Mouse (Mus musculus): ENCODE data around the gene Plpp2. TPM values are rescaled to one million over a fixed set of nuclear protein-coding genes. Genes with fewer than 3 reads are reported as not detected.
A peak's percentile ranks its signal among the peaks of the same experiment; 100 is the strongest.

Plpp2 gene
- polyA plus RNA-seq, 1 experiment, result 68.7 TPM

GRCm38 (mm10) chr10:79539701-79540495, 6.3 kb upstream of the Plpp2 start:
- H3K36me3 ChIP-seq (ENCODE audit: control insufficient read depth, insufficient read depth), result no peaks in the 10 kb centered on the region

GRCm38 (mm10) chr10:79538873-79539272, 5.3 kb upstream of the Plpp2 start:
- H3K27me3 ChIP-seq (ENCODE audit: control insufficient read depth, insufficient read depth, insufficient read length), result no peaks in the 10 kb centered on the region
- H3ac ChIP-seq (ENCODE audit: control insufficient read depth, insufficient read length), result no peak overlapping the region
- no peaks in the 10 kb centered on the region for H3K36me3 ChIP-seq (ENCODE audit: control insufficient read depth, insufficient read depth)
- no peak for TF ChIP-seq MYOD1 (IDR thresholded peaks at IDR 0.05; ENCODE audit: control insufficient read depth in 1 of 3, insufficient read length in 2 of 3, low read depth in 2 of 3)
- no peak for TF ChIP-seq E2F4 (IDR thresholded peaks at IDR 0.05; ENCODE audit: insufficient read depth)
- no peak for TF ChIP-seq MAX (IDR thresholded peaks at IDR 0.05; ENCODE audit: low read depth)
- no peak for TF ChIP-seq REST (IDR thresholded peaks at IDR 0.05; ENCODE audit: insufficient read depth, insufficient read length)
- TF ChIP-seq CEBPB (IDR thresholded peaks at IDR 0.05; ENCODE audit: insufficient read depth, poor library complexity, severe bottlenecking), result no peak
- no peak for TF ChIP-seq POLR2A (IDR thresholded peaks at IDR 0.05; ENCODE audit: insufficient read length, low read depth)
- TF ChIP-seq TCF3 (IDR thresholded peaks at IDR 0.05; ENCODE audit: insufficient read length, low read depth), result no peak
- no peak overlapping the region for H3K4me2 ChIP-seq (ENCODE audit: low read depth)
- H3K79me2 ChIP-seq (ENCODE audit: control insufficient read depth, insufficient read depth), result no peaks in the 10 kb centered on the region
- H3K4me3 ChIP-seq, result no peak overlapping the region

More at GRCm38 (mm10) chr10:79539701-79540495, 6.3 kb upstream of the Plpp2 start:
- no peak overlapping the region for H3K4me3 ChIP-seq
- H3K4me2 ChIP-seq (ENCODE audit: low read depth), result no peak overlapping the region
- TF ChIP-seq TCF3 (IDR thresholded peaks at IDR 0.05; ENCODE audit: insufficient read length, low read depth) (no peak), MYOD1 (IDR thresholded peaks at IDR 0.05; ENCODE audit: control insufficient read depth in 1 of 3, insufficient read length in 2 of 3, low read depth in 2 of 3) (no peak), POLR2AphosphoS2 (IDR thresholded peaks at IDR 0.05; ENCODE audit: insufficient read length, low read depth) (no peak), MAX (IDR thresholded peaks at IDR 0.05; ENCODE audit: low read depth) (no peak), USF1 (IDR thresholded peaks at IDR 0.05; ENCODE audit: low read depth) (no peak), E2F4 (IDR thresholded peaks at IDR 0.05; ENCODE audit: insufficient read depth) (no peak), CEBPB (IDR thresholded peaks at IDR 0.05; ENCODE audit: insufficient read depth, poor library complexity, severe bottlenecking) (no peak), POLR2A (IDR thresholded peaks at IDR 0.05; ENCODE audit: insufficient read length, low read depth) (no peak)
- H3K79me2 ChIP-seq (ENCODE audit: control insufficient read depth, insufficient read depth), result no peaks in the 10 kb centered on the region
- no peaks in the 10 kb centered on the region for H3K27me3 ChIP-seq (ENCODE audit: control insufficient read depth, insufficient read depth, insufficient read length)
- H3ac ChIP-seq (ENCODE audit: control insufficient read depth, insufficient read length), result no peak overlapping the region

GRCm38 (mm10) chr10:79538323-79538722, 4.7 kb upstream of the Plpp2 start:
- no peak for TF ChIP-seq POLR2A (IDR thresholded peaks at IDR 0.05; ENCODE audit: insufficient read length, low read depth)
- no peak for TF ChIP-seq E2F4 (IDR thresholded peaks at IDR 0.05; ENCODE audit: insufficient read depth)
- no peak for TF ChIP-seq MAX (IDR thresholded peaks at IDR 0.05; ENCODE audit: low read depth)
- no peak for TF ChIP-seq MYOG (IDR thresholded peaks at IDR 0.05; ENCODE audit: control insufficient read depth in 1 of 3, insufficient read depth in 1 of 3, insufficient read length in 2 of 3, low read depth in 2 of 3)
- no peak for TF ChIP-seq USF1 (IDR thresholded peaks at IDR 0.05; ENCODE audit: low read depth)
- no peak for TF ChIP-seq SRF (IDR thresholded peaks at IDR 0.05; ENCODE audit: control insufficient read depth, insufficient read length, low read depth)
- TF ChIP-seq REST (IDR thresholded peaks at IDR 0.05; ENCODE audit: insufficient read depth, insufficient read length), result no peak
- TF ChIP-seq CEBPB (IDR thresholded peaks at IDR 0.05; ENCODE audit: insufficient read depth, poor library complexity, severe bottlenecking), result no peak
- no peak for TF ChIP-seq POLR2AphosphoS2 (IDR thresholded peaks at IDR 0.05; ENCODE audit: insufficient read length, low read depth)
- TF ChIP-seq TCF12 (IDR thresholded peaks at IDR 0.05; ENCODE audit: insufficient read depth, poor library complexity, severe bottlenecking), result no peak
- TF ChIP-seq TCF3 (IDR thresholded peaks at IDR 0.05; ENCODE audit: insufficient read length, low read depth), result no peak
- no peak for TF ChIP-seq MYOD1 (IDR thresholded peaks at IDR 0.05; ENCODE audit: control insufficient read depth in 1 of 3, insufficient read length in 2 of 3, low read depth in 2 of 3)

GRCm38 (mm10) chr10:79537781-79538180, 4.2 kb upstream of the Plpp2 start:
- Histone ChIP-seq H3K4me2 (ENCODE audit: low read depth) (no peak overlapping the region), H3ac (ENCODE audit: control insufficient read depth, insufficient read length) (no peak overlapping the region), H3K36me3 (ENCODE audit: control insufficient read depth, insufficient read depth) (no peaks in the 10 kb centered on the region), H3K27me3 (ENCODE audit: control insufficient read depth, insufficient read depth, insufficient read length) (no peaks in the 10 kb centered on the region), H3K79me2 (ENCODE audit: control insufficient read depth, insufficient read depth) (peaks cover under 1% of the 10 kb centered on the region), H3K4me3 (no peak overlapping the region)
- TF ChIP-seq MYOG (IDR thresholded peaks at IDR 0.05; ENCODE audit: control insufficient read depth in 1 of 3, insufficient read depth in 1 of 3, insufficient read length in 2 of 3, low read depth in 2 of 3) (no peak), E2F4 (IDR thresholded peaks at IDR 0.05; ENCODE audit: insufficient read depth) (no peak), USF1 (IDR thresholded peaks at IDR 0.05; ENCODE audit: low read depth) (no peak), POLR2A (IDR thresholded peaks at IDR 0.05; ENCODE audit: insufficient read length, low read depth) (no peak), MAX (IDR thresholded peaks at IDR 0.05; ENCODE audit: low read depth) (no peak), TCF3 (IDR thresholded peaks at IDR 0.05; ENCODE audit: insufficient read length, low read depth) (no peak), SRF (IDR thresholded peaks at IDR 0.05; ENCODE audit: control insufficient read depth, insufficient read length, low read depth) (no peak), MYOD1 (IDR thresholded peaks at IDR 0.05; ENCODE audit: control insufficient read depth in 1 of 3, insufficient read length in 2 of 3, low read depth in 2 of 3) (no peak)

More at GRCm38 (mm10) chr10:79538323-79538722, 4.7 kb upstream of the Plpp2 start:
- H3K4me3 ChIP-seq, result no peak overlapping the region
- no peaks in the 10 kb centered on the region for H3K79me2 ChIP-seq (ENCODE audit: control insufficient read depth, insufficient read depth)
- H3K27me3 ChIP-seq (ENCODE audit: control insufficient read depth, insufficient read depth, insufficient read length), result no peaks in the 10 kb centered on the region
- H3K36me3 ChIP-seq (ENCODE audit: control insufficient read depth, insufficient read depth), result no peaks in the 10 kb centered on the region
- no peak overlapping the region for H3ac ChIP-seq (ENCODE audit: control insufficient read depth, insufficient read length)
- H3K4me2 ChIP-seq (ENCODE audit: low read depth), result no peak overlapping the region

GRCm38 (mm10) chr10:79537271-79537670, 3.7 kb upstream of the Plpp2 start:
- H3ac ChIP-seq (ENCODE audit: control insufficient read depth, insufficient read length), result no peak overlapping the region
- no peak overlapping the region for H3K4me2 ChIP-seq (ENCODE audit: low read depth)
- TF ChIP-seq E2F4 (IDR thresholded peaks at IDR 0.05; ENCODE audit: insufficient read depth) (no peak), POLR2AphosphoS2 (IDR thresholded peaks at IDR 0.05; ENCODE audit: insufficient read length, low read depth) (peak; percentile 84), POLR2A (IDR thresholded peaks at IDR 0.05; ENCODE audit: insufficient read length, low read depth) (peak; percentile 25), SRF (IDR thresholded peaks at IDR 0.05; ENCODE audit: control insufficient read depth, insufficient read length, low read depth) (no peak), MYOG (IDR thresholded peaks at IDR 0.05; ENCODE audit: control insufficient read depth in 1 of 3, insufficient read depth in 1 of 3, insufficient read length in 2 of 3, low read depth in 2 of 3) (peak in 1 of 3 experiments; percentile 19)
- H3K79me2 ChIP-seq (ENCODE audit: control insufficient read depth, insufficient read depth), result peaks cover 5% of the 10 kb centered on the region
- H3K27me3 ChIP-seq (ENCODE audit: control insufficient read depth, insufficient read depth, insufficient read length), result no peaks in the 10 kb centered on the region
- H3K36me3 ChIP-seq (ENCODE audit: control insufficient read depth, insufficient read depth), result no peaks in the 10 kb centered on the region
- H3K4me3 ChIP-seq, result no peak overlapping the region

Data from myocyte (in vitro differentiated cells).